Mouse (Mus musculus): ENCODE measurements at regions not wholly inside any gene's neighbourhood (a gene's known extent, or its start where the extent isn't known, plus 50 kb on each side); places are given as distances from the start of the nearest gene placed in this dataset.
A peak's percentile ranks its signal among the peaks of the same experiment; 100 is the strongest.

GRCm38 (mm10) chr14:68973636-68974101, 320.4 kb downstream of the Synb start:
- DNase-seq = no peak

DNA sequence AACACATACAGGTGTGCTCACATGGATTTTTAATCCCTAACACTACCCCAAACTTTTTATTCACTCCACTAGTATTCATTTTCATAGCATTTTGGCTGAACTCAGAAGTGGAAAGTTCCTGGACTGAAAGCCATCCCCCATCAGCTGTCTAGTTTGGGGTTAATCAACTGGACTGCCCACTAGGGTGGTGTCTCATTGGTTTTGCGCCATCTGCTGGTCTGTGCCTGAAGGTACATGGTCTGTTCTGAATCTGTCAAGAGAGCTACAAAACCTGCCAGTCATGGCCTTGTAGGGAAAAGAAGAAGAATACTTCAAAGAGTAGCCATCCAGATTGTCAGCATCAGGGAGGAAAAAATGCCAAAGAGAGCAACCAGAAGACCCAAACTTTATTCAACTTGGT, 327.3 kb downstream of the Synb start:
- peak in 1 of 2 experiments; percentile 14 for DNase-seq

GRCm38 (mm10) chr14:68954577-68955460, 339.3 kb downstream of the Synb start:
- no peak for DNase-seq

- DNase-seq = no peak
These were observed 348.2 kb downstream of the Synb start for GRCm38 (mm10) chr14:68945906-68946305.

- DNase-seq = no peak
These were observed 348.7 kb downstream of the Synb start for GRCm38 (mm10) chr14:68945434-68945833.

- DNase-seq = no peak
These were observed 352.3 kb downstream of the Synb start for GRCm38 (mm10) chr14:68941759-68942158.

DNA sequence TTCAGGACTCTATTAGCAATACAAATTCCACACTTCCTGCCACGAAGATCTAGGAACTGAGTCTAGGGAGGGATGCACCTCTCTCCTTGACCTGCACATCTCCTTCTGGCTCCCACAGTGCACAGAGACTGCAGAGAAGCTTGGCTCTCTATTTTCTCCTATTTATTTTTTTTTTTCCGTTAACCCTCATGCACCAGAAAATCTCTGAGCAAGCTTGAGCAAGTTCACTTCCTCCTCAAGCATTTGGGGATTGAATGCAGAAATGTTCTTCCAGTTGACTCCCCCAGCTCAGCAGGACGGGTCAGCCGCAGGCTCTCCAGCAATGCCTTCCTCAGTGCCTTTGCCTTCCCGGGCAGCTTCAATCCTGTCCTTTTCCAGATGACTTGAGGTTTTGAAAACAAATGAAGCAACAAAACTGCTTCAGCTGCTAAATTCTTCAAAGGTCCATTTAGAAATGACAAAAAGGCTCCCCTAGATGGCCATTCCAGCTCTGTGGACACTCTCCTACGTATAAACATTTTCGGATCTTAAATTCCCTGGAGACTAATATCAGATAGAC, 352.9 kb downstream of the Synb start:
- DNase-seq = no peak

- no peak for DNase-seq
These were observed 358.8 kb downstream of the Synb start for GRCm38 (mm10) chr14:68935303-68935662.

DNA sequence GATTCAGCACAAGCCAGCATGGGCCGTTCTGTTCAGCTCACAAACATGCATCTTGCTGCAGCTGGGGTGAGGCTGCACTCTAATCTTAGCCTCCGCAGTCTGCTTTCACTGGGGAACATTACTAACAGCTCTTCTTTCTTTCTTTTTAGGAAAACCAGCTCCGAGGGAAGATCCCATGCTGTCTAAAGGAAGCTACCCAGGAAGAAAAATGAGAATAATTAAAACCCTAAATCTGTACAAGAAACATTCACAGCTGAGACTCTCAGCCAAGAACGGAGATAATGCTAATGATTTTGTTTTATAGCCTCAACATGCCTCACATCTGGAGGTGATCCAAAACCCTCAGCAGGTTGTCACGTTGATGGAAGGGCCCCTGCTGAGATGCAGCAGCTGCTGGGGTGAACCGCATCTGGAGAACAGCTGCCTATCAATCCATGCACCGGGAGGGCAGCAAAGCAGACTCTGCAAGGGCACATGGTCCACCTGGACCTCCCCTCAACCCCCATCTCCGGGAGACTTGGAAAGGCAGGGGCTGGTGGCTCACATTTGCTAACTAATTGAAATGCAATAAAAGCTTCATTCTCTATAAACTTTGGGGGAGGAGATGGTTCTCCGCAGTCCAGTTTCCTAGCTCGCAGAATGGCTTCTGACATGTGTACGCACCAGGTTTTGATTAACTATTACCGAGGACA, 359.3 kb downstream of the Synb start:
- DNase-seq = no peak

DNA sequence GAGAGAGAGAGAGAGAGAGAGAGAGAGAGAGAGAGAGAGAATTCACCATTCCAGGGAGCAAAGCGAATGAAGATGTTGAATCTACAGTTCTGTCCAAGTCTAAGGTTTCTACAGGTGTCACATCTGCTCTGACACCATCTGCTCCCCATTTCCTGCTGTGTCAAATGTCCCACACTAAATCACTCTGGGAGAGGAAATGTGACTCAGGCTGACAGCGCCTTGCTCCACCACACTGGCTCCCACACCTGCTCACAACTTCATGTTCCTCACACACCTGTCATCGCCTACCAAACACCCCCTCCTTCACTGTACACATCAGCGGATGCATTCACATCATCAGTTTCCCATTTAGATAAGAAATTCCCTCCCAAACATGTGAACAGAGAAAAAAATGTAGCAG, 366.3 kb downstream of the Synb start:
- peak; percentile 8 to 25 for DNase-seq

DNA sequence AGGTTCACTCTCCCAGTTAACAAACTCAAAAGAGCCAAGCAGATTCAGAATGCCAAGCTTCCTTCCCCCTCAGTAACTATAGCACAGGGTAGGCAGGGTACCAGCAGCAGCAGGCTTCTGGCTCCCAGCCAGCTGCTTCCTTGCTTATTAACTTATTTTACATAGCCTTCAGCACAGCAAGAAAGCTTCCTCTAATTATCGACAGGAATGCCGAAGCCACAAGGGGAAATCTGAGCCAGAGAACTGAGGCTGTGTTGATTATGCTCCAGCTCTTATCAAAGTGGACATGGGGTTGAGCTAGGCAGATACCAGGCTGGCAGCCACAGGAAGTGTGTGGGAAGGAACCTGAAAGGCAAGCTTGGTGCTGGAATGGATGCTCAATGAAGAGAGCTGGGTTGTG, 371.0 kb downstream of the Synb start:
- no peak for DNase-seq

GRCm38 (mm10) chr14:68922035-68922434, 372.1 kb downstream of the Synb start:
- no peak for DNase-seq

GRCm38 (mm10) chr14:68918526-68919045, 375.5 kb downstream of the Synb start:
- DNase-seq = no peak

DNA sequence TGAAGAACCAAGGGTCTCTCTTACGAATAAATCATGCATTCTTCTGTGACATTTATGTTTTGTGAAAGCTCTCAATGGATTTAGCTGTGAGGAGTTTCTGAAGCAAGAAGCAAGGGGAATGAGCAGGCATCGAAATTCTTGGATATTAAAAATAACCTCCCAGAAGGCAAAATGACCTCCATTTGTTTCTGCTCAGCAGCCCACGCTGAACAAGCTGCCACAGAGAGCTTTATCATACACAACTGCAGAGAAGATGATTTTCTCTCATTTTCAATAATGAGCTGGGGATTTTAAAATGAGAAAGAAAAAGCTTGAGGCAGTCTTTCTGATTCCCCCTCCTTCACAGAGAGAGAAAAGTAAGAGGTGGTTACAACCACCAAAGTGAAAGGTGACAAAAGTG, 394.2 kb downstream of the Synb start:
- no peak for DNase-seq

DNA sequence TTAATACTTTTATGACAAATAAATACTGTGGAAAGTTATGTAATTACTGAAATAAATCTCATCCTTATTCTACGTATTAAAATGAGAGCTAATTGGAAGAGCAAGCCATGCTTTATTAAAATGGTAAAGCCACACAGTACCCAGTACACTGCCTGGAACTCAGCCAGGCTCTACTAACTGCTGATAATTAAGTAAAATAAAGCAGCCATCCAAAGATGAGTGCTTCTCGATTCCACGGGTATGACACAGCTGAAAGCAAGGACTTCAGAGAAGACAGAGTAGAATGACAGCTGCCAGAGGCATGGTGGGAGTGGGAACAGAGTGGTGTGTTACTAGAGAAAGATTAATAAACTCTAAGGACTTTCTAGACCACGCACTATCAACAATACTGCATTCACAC, 416.9 kb downstream of the Synb start:
- DNase-seq = no peak

DNA sequence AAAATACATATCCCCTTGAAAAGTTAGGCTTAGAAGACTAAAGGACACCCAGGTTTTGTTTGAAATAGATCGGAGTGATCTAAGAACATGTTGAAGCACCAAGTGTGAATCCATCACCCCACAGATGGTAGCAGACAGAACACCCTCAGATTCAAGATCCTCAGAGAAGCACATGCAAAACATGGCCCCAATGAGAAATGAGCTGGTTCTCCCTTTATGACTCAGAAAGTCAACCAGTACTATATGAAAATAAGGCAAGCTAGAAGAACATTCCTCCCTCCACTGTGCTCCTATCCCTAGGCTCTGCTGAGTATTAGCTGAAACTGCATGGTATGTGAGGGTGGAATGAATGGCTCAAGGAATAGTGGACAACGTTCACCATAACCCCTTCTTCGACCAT, 433.0 kb downstream of the Synb start:
- no peak for DNase-seq

DNA sequence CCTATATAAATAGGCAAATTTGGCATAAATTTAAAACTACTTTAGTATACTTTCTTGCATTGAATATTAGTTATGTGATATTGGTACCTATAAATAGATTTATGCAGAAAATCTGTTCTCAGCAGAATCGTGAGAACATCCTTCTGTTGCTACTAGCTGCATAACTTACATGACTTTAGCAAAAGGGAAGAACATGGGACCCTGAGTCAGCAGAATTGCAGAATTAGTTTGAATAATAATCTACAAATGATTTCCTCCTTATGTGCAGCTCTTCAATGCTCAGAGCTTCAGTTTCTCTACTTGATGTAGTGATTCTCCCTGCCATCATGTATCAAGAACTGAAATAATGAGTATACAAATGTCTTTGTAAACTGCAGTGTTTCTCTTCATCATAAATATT, 436.2 kb downstream of the Synb start:
- no peak for DNase-seq

- DNase-seq = no peak
These were observed 445.6 kb downstream of the Synb start for GRCm38 (mm10) chr14:68848506-68848905.

DNA sequence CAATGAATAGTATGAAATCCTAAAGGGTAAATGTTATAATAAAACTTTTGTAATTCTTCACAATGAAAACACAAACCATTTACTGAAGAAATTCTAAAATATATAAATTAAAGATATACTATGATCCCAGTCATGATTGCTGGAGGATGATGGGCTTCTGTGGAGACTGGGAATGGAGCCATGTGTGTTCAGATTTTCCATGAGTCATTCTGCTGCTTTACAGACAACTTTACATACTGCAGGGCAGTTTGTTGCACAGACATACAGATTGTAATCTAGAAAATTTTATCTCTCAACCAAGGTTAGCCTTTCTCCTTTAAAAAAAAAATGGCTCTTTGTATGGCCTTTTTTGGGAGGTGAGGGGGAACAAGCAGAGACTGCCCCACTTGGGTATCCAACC, 446.5 kb downstream of the Synb start:
- no peak for DNase-seq

DNA sequence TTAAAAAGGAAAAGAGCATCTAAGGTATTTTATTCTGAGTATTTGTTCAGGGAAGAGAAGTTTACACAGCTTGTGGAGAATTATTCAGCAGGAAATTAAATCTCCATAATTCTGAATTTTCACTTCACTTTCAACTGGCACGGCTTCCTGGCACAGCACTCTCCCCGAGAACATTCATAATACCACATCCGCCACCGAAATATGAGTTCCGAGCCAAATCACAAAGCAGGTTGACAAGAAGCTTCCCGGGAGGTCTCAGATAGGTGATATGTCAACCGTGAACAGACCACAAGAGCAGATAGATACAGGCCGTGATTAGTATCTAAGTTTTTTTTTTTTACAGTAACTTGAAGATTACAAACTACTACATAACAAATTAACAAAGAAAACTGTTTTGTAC, 473.9 kb downstream of the Synb start:
- DNase-seq = no peak

- DNase-seq = no peak
These were observed 485.1 kb downstream of the Synb start for GRCm38 (mm10) chr14:68808976-68809375.

GRCm38 (mm10) chr14:68807918-68808317, 486.2 kb downstream of the Synb start:
- DNase-seq = no peak

GRCm38 (mm10) chr14:68806646-68807045, 487.5 kb downstream of the Synb start:
- DNase-seq = no peak

DNA sequence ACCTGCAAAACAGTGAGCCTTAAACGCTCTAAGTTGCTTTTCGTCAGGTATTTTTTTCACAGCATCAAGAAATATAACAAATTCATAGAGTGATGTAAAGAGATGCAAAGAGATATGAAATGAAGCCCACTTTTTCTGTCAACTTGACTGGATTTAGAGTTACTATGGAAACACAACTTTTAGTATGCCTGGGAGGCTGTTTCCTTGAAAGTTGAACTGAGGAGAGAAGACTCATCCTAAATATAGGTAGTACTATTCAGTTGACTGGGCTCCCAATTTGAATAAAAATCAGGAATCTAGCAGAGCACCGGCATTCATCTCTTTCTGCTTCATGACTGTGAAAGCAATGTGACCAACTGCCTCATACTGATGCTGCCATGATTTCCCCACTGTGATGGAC, 509.7 kb downstream of the Synb start:
- no peak for DNase-seq
